Mouse (Mus musculus) kidney, postnatal 4 days (tissue): ENCODE measurements at regions not wholly inside any gene's neighbourhood (a gene's known extent, or its start where the extent isn't known, plus 50 kb on each side); places are given as distances from the start of the nearest gene placed in this dataset.
"Not testable (repeated sequence)": the region's sequence is repeated elsewhere in the genome, so short reads cannot be mapped to it uniquely, and the experiment has no call there.

Experiments
- DNase-seq, 2 experiments: peaks; one replicate each; pipeline ENCODE4 v3.0.0; 2021; ENCODE audit warnings: mixed read lengths in 2 of 2

GRCm38 (mm10) chr2:162867516-162868029 lies 63.8 kb upstream of the Srsf6 start:
- no peak for DNase-seq

GRCm38 (mm10) chr2:162866613-162867314 lies 64.6 kb upstream of the Srsf6 start:
- no peak for DNase-seq

- DNase-seq = peak; percentile 49 to 57
Observed at GRCm38 (mm10) chr2:162864571-162864970, 66.8 kb upstream of the Srsf6 start.

GRCm38 (mm10) chr2:162854606-162855005 lies 76.7 kb upstream of the Srsf6 start:
- no peak for DNase-seq

- DNase-seq = peak in 1 of 2 experiments; percentile 8
Observed at GRCm38 (mm10) chr2:162853576-162853975, 77.8 kb upstream of the Srsf6 start.

- DNase-seq = not testable (repeated sequence)
Observed at GRCm38 (mm10) chr2:162841761-162842160, 89.6 kb upstream of the Srsf6 start.

GRCm38 (mm10) chr2:162837776-162838175 lies 93.6 kb upstream of the Srsf6 start:
- no peak for DNase-seq

DNA sequence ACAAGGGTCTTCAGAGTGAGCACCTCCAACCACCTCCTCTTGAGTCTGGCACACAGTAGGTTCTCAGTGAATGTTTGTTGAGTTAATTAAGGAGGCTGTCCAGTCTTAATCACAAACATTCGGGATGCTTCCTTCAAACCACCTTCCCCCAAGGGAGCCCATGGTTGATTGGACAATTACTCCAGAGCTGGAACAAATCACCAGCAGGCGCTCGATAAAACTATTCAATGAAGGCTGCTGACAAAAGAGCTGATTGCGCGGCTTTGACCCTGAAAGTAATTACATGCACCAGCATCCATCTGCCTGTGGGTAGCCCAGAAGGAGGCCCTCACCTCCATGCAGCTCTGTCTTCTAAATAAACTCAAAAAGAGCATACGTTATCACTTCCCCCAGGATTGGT lies 97.6 kb upstream of the Srsf6 start:
- DNase-seq = no peak

- DNase-seq = peak; percentile 9 to 14
Observed at GRCm38 (mm10) chr2:162818787-162819186, 112.5 kb upstream of the Srsf6 start.

DNA sequence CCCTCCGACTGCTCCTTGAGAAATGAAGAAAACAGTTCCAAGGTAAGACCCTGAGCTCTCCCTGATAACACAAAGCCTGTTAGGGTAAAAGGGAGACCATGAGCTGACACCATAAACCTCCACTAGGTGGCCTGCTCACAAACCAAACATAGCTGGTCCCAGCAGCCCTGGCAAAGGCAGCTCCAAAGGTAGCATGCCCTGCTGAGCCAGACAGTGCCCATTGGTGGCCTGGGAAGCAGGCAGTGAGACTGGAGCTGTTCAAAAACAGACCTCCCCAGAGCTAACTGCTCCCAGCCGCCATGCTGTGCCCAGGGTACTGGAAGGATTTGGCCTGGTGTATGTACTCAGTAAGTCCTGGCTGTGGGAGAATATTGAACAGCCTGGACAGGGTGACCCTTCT lies 117.1 kb upstream of the Srsf6 start:
- DNase-seq = peak; percentile 33 to 56

DNA sequence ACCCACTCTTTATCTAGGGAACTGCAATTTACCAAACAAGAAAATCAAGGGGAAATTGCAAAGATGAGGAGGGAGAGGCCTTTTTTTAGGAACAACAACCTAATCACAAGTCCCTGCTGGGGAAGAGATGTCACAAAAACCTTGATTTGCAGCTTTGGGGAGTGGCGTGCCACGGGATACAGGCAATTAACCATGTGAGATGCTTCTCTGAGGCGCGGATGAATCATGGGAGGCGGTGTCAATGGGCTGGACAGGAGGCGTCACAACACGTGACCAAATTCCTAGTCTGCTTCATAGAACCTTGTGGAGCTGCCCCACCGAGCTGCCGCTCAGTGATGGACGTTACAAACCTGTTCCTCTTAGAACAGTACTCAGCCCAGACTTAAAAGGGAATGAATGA lies 123.6 kb upstream of the Srsf6 start:
- peak in 1 of 2 experiments; percentile 23 for DNase-seq

- no peak for DNase-seq
Observed at GRCm38 (mm10) chr2:162796528-162796927, 134.8 kb upstream of the Srsf6 start.

- no peak for DNase-seq
Observed at GRCm38 (mm10) chr2:162794285-162794684, 133.3 kb upstream of the Ptprt start.

DNA sequence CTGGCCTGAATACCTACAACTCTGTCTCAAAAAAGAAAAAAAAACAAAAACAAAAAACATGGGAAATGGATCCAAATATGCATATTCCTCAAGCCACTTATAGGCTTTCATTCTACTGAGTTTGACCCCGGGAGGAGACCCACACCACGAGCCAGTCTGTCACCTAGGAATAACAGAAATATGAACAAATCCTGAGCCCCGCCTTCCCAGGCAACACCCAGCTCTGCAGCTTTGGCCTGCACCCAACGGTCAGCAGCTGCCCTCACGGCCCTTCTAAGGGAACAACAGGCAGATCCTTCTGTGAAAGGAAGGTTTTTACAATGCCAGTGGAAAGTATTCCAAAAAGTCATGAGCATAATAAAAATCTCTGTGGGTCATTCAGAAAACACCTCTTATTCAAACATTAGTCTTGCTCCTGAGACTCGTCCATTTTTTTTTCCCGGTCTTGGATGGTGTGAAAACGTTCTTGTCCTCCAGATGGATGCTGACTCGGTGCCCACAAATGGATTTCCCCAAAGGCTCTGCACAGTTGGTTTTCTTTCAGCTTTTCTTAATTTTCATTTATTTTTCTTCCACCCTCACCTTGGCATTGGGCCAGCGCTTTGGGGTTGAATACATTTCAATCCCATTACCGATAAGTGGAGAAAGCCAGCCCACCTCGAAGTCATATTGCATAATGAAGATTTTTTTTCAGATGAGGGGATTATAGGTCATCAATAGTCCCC lies 130.6 kb upstream of the Ptprt start:
- peak in 1 of 2 experiments; percentile 3 for DNase-seq

- no peak for DNase-seq
Observed at GRCm38 (mm10) chr2:162784176-162784813, 123.3 kb upstream of the Ptprt start.

DNA sequence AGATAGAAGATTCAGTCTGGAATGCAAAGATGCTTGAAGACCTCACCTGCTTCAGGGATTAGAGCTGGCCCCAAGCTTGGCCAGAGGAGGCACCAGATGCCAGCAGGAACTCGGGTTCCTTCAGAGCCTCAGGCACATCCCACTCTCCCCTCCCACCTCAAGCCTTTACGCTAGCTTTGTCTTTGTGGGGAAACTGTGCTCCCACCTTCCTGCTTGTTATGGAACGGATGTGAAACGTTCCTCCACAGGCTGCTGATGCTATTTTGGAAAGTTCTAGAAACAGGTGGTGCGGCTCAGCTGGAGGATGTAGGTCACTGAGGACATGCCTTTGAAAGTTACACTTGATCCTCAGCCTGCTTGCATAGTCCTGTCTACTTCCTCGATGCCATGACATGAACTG lies 120.7 kb upstream of the Ptprt start:
- no peak for DNase-seq

- no peak for DNase-seq
Observed at GRCm38 (mm10) chr2:162776542-162776941, 115.6 kb upstream of the Ptprt start.

DNA sequence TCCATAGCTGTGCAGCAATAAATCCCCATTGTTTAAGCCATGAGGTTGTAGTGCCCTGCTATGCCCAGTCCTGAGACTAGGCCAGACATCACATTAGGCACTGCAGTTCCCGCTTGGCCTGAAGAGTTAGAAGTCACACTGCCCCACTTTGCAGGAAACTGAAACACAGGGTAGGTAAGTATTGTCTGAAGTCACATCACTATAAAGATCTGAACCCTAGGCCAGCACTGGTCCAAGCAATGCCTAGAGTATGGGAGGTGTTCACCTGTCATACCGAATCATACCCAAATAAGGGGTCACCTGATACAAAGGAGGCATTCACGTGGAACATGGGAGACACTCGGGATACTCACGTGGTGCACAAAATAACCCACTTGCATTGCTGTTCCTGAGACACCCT lies 111.6 kb upstream of the Ptprt start:
- DNase-seq = no peak

DNA sequence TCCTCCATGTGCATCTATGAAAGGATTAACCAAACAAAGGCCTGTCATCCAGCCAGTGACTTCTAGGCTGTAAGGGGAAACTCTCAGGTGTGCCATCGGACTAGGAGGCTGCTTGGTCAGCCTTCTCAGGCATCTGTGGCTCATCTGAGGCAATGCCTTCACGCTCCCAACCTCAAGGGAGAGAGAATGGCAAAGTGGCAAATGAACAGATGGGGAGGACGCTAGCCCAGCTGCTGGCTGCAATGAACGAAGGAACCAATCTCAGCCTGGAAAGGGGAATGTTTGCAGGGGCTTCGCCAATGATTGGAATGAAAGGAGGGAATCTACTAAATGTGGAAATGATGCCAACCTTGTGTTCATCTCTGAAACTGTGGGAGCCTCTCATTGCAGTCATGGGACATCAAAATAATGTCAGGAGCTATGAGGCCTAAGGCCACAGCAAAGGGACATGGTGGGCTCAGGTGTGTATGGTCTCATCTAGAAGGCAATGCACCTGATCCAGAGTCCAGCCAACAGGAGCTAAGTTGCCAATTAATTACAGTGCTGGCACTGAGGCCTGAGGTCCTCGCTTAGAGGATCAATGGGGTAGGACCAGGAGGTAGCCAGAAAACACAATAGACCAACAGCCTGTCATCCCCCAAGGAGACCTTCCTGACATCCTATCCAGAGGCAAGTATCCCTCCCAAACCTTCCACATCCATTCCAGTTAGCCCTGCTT lies 108.9 kb upstream of the Ptprt start:
- no peak for DNase-seq

GRCm38 (mm10) chr2:162764059-162764458 lies 103.1 kb upstream of the Ptprt start:
- no peak for DNase-seq

DNA sequence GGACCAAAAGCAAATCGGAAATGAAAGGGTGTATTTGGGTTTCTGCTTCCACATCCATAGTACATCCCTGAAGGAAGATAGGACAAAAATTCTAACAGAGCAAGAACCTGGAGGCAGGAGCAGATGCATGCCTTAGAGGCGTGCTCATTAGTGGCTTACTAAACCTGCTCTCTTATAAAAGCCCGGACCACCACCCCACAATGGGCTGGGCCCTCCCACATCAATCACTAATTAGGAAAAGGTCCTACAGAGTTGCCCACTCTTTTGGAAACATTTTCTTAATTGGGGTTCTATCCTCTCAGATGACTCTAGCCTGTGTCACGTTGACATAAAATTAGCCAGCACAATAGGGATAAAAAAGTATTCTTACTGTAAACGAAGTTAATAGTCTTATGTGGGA lies 79.6 kb upstream of the Ptprt start:
- DNase-seq = no peak

GRCm38 (mm10) chr2:162735761-162736160 lies 74.8 kb upstream of the Ptprt start:
- no peak for DNase-seq

- DNase-seq = no peak
Observed at GRCm38 (mm10) chr2:162734286-162734685, 73.3 kb upstream of the Ptprt start.
